Mouse (Mus musculus) bone marrow macrophage, adult 2 months (primary cell): ENCODE measurements around the gene Zfp189.

Experiments
- CTCF ChIP-seq: IDR thresholded peaks from 2 replicates; pipeline ENCODE4 v1.5.1; 2012; ENCODE audit warnings: low read depth, mild to moderate bottlenecking, low read length, moderate library complexity
- POLR2A ChIP-seq: IDR thresholded peaks from 2 replicates; pipeline ENCODE4 v1.6.1; 2012; ENCODE audit warnings: mild to moderate bottlenecking, low read depth, low read length, borderline replicate concordance

DNA sequence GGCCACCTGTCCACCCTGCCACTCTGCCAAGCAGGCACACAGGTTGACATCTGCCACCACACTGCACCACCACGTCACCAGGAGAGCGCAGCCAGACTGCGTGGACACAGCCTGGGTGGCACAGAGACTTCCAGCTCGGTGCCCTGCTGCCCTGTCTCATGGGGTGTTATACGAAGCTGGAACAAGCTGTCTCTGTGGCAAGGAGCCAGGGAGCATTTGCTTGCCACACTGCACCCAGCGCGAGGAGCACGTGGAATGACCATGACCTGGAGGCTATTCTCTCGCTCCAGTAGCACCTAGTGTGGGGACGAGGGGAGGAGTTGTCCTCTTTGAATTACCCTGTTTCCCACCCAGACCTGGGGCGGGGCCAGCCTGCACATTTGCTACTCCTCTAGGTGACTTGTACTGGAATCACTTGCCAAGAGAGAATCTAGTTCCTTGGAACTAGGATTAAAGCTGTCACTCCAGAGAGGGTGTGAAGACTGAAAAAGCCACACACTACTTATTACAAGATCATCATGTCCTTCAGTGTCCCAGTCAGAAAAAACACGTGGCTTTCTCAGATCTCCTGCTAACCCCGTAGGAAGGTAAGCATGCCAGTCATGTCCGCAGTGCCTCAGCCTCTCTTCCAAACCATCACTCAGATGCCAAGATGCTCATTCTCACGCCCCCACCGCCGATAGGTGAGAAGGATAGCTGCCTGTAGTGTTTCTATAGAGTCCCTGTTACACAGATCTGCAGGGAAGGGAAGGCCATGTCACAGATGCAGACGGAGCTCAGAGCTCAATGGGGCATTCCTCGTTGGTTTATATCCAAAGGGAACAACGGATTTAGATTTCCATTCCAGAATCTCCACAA lies 39.2 kb downstream of the Zfp189 start:
- TF ChIP-seq CTCF: no peak
- no peak for TF ChIP-seq POLR2A
